Mouse (Mus musculus) hindbrain, embryonic 11.5 days (tissue): ENCODE results near the gene M1ap. TPM values are rescaled to one million over a fixed set of nuclear protein-coding genes. Genes with fewer than 3 reads are reported as not detected.
A peak's percentile ranks its signal among the peaks of the same experiment; 100 is the strongest.

Experiments
- ATAC-seq: fragments of 200-750 bp; cut with Nextera tagmentation; 2 replicates; pipeline ENCODE4 v1.8.0; 2017; ENCODE audit warnings: mild to moderate bottlenecking, moderate TSS enrichment, moderate library complexity; ENCODE audit not compliant: low FRiP score
- DNase-seq: peaks from one replicate; pipeline ENCODE4 v3.0.0-alpha.2; 2015; ENCODE audit warnings: low spot score
- H3K27ac ChIP-seq: fragments of 300-500 bp; sonication (generic); 2 replicates; pipeline ENCODE4 v1.5.1; 2014; ENCODE audit warnings: mild to moderate bottlenecking, low read depth, low read length
- H3K27me3 ChIP-seq: fragments of 300-500 bp; sonication (generic); 2 replicates; pipeline ENCODE4 v1.6.1; 2014; ENCODE audit warnings: mild to moderate bottlenecking, low read length, moderate library complexity, mixed read lengths; ENCODE audit not compliant: control insufficient read depth, insufficient read depth
- H3K36me3 ChIP-seq: fragments of 300-500 bp; sonication (generic); 2 replicates; pipeline ENCODE4 v1.6.1; 2014; ENCODE audit warnings: mild to moderate bottlenecking, low read length, moderate library complexity, mixed read lengths; ENCODE audit not compliant: control insufficient read depth, insufficient read depth
- H3K4me1 ChIP-seq: fragments of 300-500 bp; sonication (generic); replicated peaks from 2 replicates; pipeline ENCODE4 v1.6.1; 2014; ENCODE audit warnings: low read length, mixed read lengths; ENCODE audit not compliant: control insufficient read depth, insufficient read depth
- H3K4me2 ChIP-seq: fragments of 300-500 bp; sonication (generic); replicated peaks from 2 replicates; pipeline ENCODE4 v1.6.1; 2014; ENCODE audit warnings: mild to moderate bottlenecking, low read depth, low read length
- H3K4me3 ChIP-seq: fragments of 300-500 bp; sonication (generic); 2 replicates; pipeline ENCODE4 v1.5.1; 2014; ENCODE audit warnings: low read depth, low read length
- H3K9ac ChIP-seq: fragments of 300-500 bp; sonication (generic); 2 replicates; pipeline ENCODE4 v1.6.1; 2014; ENCODE audit warnings: low read depth, low read length
- H3K9me3 ChIP-seq: fragments of 300-500 bp; sonication (generic); 2 replicates; pipeline ENCODE4 v1.6.1; 2016; ENCODE audit warnings: low read length; ENCODE audit not compliant: control insufficient read depth
- WGBS: fragments of 180-500 bp; shearing (Covaris S2); extraction: QIAGEN DNeasy Blood & Tissue Kit; methylation state at CpG from one replicate; pipeline ENCODE4 v1.1.7; 2014; 5-methylcytosine and 5-hydroxymethylcytosine counted together
- polyA plus RNA-seq: library from polyadenylated mRNA; unstranded; fragments of >200 nt; fragmentation: Nextera tagmentation; extraction: Ambion mirVana; gene quantifications from 2 replicates; pipeline ENCODE4 v1.2.1, GENCODE M21; 2014

Gene M1ap
- polyA plus RNA-seq, 1 experiment from 2014 or later = not detected

DNA sequence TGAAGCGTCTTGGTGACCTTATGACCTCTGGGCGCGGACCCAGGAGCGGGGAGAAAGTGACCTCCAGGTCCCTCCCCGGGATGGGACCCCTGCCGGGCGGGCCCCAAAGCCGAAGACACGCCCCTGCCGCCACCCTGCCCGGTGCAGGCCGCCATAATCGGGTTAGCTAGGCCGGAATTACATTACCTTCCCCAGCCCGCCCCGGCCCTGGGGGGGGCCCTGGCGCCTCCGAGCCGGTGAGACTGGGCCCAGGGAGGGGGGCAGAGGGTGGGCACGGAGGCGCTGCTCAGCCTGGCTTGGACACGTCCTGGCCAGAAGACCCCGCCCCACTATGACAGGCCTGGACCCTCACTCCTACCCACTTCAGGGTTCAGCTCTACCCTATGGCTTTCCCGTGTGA is 124.5 kb downstream of the M1ap start:
- no peak overlapping the region for H3K9ac ChIP-seq
- ATAC-seq = peak; percentile 39
- H3K27ac ChIP-seq = no peak overlapping the region
- H3K27me3 ChIP-seq = peaks cover 92% of the 10 kb centered on the region
- H3K4me3 ChIP-seq = peak overlapping the region; percentile 14; the same call in 1 of the 2 replicates
- H3K36me3 ChIP-seq = no peaks in the 10 kb centered on the region
- DNase-seq = no peak
- no peaks in the 10 kb centered on the region for H3K9me3 ChIP-seq
- H3K4me1 ChIP-seq = peaks cover 10% of the 10 kb centered on the region
- WGBS = under 1% methylated on average over 24 of the region's 24 CpGs
- 0 out of 2 replicates have a peak overlapping the region, but pooled peaks have one; percentile 11 for H3K4me2 ChIP-seq

DNA sequence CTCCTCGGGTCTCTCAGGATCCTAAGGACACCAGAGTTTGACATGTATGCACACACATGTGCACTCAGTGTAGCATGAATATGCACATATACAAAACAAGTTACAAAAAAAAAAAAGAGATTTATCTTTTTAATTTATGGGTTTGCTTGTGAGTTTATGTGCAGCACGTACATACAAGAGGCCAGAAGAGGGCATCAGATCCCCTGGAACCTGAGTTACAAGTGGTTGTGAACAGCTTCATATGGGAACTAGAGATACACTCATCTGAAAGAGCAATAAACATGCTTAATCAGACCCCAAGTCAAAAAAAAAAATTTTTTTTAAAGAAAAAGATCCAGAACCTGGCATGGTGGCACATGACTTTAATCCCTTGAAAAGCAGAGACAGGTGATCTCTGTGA is 128.3 kb downstream of the M1ap start:
- H3K27me3 ChIP-seq = peaks cover 57% of the 10 kb centered on the region
- peaks cover 10% of the 10 kb centered on the region for H3K4me1 ChIP-seq
- whole genome bisulfite sequencing = 14% methylated on average over 2 of the region's 2 CpGs

DNA sequence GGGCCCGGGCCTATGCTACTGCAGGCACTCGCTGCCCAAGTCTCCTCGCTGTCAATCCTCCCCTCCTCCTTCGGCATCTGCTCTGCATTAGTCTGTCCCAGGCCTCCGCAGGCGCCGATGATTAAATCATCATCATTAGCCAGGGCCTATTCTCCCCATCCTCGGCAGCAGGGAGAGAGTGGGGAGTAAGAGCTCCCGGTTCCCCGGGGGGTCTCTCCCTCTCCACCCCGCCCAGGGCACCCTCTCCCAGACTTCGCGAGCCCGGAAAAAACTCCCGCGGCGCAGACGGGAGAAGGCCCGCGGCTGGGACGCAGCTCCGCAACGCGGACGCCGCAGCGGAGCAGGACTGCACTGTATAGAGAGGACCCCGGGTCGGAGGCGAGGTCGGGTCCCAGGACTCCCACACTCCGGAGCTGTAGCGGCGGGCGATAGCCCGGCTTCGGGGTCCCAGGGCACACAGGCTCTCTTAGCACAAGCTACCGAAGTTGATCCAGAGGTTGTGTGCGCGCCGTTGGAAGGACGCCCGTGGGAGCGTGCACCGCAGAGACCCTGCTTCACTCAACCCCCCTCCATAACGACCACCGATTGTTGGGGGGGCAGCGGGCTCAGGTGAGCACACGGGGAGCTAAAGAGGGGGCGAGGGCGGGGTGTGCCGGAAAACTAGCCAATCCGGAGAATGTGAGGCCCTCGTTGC is 131.1 kb downstream of the M1ap start, which contains the start of gene Pcgf1:
Pcgf1 (plus strand) TSS at position 240 of the 694 bp plus-strand sequence.
- Histone ChIP-seq H3K27ac (peak within 1 kb of the TSS; percentile 83), H3K9ac (peak within 1 kb of the TSS; percentile 78), H3K36me3 (no peaks in the 10 kb centered on the region), H3K4me1 (no peaks in the 10 kb centered on the region), H3K9me3 (no peaks in the 10 kb centered on the region), H3K4me2 (peak within 1 kb of the TSS; percentile 78), H3K4me3 (peak within 1 kb of the TSS; percentile 77), H3K27me3 (peaks cover 35% of the 10 kb centered on the region)
- DNase-seq = no peak
- ATAC-seq = peak; percentile 83
- WGBS = under 1% methylated on average over 54 of the region's 54 CpGs

More for the DNA sequence above, 128.3 kb downstream of the M1ap start:
- Histone ChIP-seq H3K27ac (no peak overlapping the region), H3K4me3 (no peak overlapping the region), H3K4me2 (no peak overlapping the region), H3K9me3 (no peaks in the 10 kb centered on the region), H3K36me3 (no peaks in the 10 kb centered on the region), H3K9ac (no peak overlapping the region)
- DNase-seq (no peak), ATAC-seq (no peak)

DNA sequence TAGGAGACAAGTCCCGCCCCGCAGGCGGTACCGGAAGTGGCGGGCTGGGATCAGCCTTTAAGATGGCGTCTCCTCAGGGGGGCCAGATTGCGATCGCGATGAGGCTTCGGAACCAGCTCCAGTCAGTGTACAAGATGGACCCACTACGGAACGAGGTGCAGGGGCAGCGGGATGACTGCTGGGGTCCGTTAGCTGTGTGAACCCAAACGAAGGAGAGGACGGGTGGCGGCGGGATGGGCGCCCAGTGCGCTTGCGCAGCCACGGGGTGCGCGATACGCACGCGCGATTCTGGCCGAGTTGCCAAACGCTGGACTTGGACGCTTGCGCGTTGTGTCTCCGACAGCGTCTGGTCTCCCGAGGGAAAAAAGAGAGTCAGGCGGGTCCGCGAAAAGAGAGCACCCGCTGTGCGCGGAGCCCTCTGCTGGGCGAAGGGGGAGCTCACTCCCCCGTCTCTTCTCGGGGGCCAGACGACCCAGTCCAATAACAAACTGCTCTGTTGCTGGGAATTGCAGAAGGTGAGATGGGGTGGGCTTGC is 131.7 kb downstream of the M1ap start:
- peak overlapping the region; percentile 55 for H3K4me2 ChIP-seq
- peak overlapping the region; percentile 78 for H3K9ac ChIP-seq
- peak overlapping the region; percentile 83 for H3K27ac ChIP-seq
- no peaks in the 10 kb centered on the region for H3K9me3 ChIP-seq
- no peaks in the 10 kb centered on the region for H3K4me1 ChIP-seq
- H3K4me3 ChIP-seq = peak overlapping the region; percentile 77
- H3K36me3 ChIP-seq = no peaks in the 10 kb centered on the region
- DNase-seq (peak; percentile 100), ATAC-seq (peak; percentile 93)
- under 1% methylated on average over 46 of the region's 46 CpGs for WGBS
- H3K27me3 ChIP-seq = peaks cover 34% of the 10 kb centered on the region

Other genes starting within 250 kb of the M1ap start
- gene Pole4, start 241.5 kb upstream of the M1ap start, polyA plus RNA-seq = 104 and 107 TPM in 2 replicates
- gene Hk2, start 172.4 kb upstream of the M1ap start, polyA plus RNA-seq = 16.2 and 18.7 TPM in 2 replicates
- 1.7 and 2.0 TPM in 2 replicates for gene Sema4f, start 7.1 kb upstream of the M1ap start, polyA plus RNA-seq
- 4.5 and 6.6 TPM in 2 replicates for gene Dok1, start 86.6 kb downstream of the M1ap start, polyA plus RNA-seq
- 7.1 and 7.7 TPM in 2 replicates for gene Loxl3, start 87.3 kb downstream of the M1ap start, polyA plus RNA-seq
- gene Aup1, start 107.6 kb downstream of the M1ap start, polyA plus RNA-seq = 112 TPM in 2 replicates
- gene Htra2, start 108.4 kb downstream of the M1ap start, polyA plus RNA-seq = 31.7 and 33.9 TPM in 2 replicates
- gene Dqx1, start 110.9 kb downstream of the M1ap start, polyA plus RNA-seq = 0.81 and 0.93 TPM in 2 replicates
- 5.2 and 9.4 TPM in 2 replicates for gene Tlx2, start 123.4 kb downstream of the M1ap start, polyA plus RNA-seq
- gene Pcgf1, start 131.0 kb downstream of the M1ap start, polyA plus RNA-seq = 38.1 and 39.8 TPM in 2 replicates
- 0.38 TPM in 1 of 2 replicates, not detected in the other for gene Lbx2, start 139.5 kb downstream of the M1ap start, polyA plus RNA-seq
- 0.91 and 1.0 TPM in 2 replicates for gene Ccdc142, start 154.7 kb downstream of the M1ap start, polyA plus RNA-seq
- gene Gm42688, start 154.7 kb downstream of the M1ap start, polyA plus RNA-seq = 1.9 TPM in 2 replicates
- gene Mrpl53, start 162.1 kb downstream of the M1ap start, polyA plus RNA-seq = 127 TPM in 2 replicates
- gene Mogs, start 168.6 kb downstream of the M1ap start, polyA plus RNA-seq = 17.1 and 20.2 TPM in 2 replicates
- 160 and 179 TPM in 2 replicates for gene Wbp1, start 174.7 kb downstream of the M1ap start, polyA plus RNA-seq
- 18.5 and 21.3 TPM in 2 replicates for gene Ino80b, start 178.5 kb downstream of the M1ap start, polyA plus RNA-seq
- 17.7 and 18.3 TPM in 2 replicates for gene Rtkn, start 188.6 kb downstream of the M1ap start, polyA plus RNA-seq
- gene Wdr54, start 209.5 kb downstream of the M1ap start, polyA plus RNA-seq = 12.3 and 13.8 TPM in 2 replicates
- 3.7 TPM in 2 replicates for gene 1700003E16Rik, start 209.5 kb downstream of the M1ap start, polyA plus RNA-seq
- gene Dctn1, start 219.0 kb downstream of the M1ap start, polyA plus RNA-seq = 75.1 and 81.6 TPM in 2 replicates